Mouse (Mus musculus) brain, adult 2 months (tissue): ENCODE data around the gene Tyrobp.

Experiments used
- DNase-seq: peaks from one replicate; pipeline ENCODE4 v3.0.0; 2011; ENCODE audit warnings: low read depth, low spot score

The Tyrobp gene

GRCm38 (mm10) chr7:30413596-30413995 lies at the start of gene Tyrobp:
Gene Tyrobp (plus strand): TSS chr7:30413760.
- DNase-seq = no peak

- no peak for DNase-seq
Observed at GRCm38 (mm10) chr7:30367466-30367865, 46.1 kb upstream of the Tyrobp start.

- DNase-seq = peak; percentile 99
Observed at GRCm38 (mm10) chr7:30373501-30373962, 40.0 kb upstream of the Tyrobp start.

- DNase-seq = no peak
Observed at GRCm38 (mm10) chr7:30380061-30380460, 33.5 kb upstream of the Tyrobp start.

- no peak for DNase-seq
Observed at GRCm38 (mm10) chr7:30384106-30384505, 29.5 kb upstream of the Tyrobp start.

GRCm38 (mm10) chr7:30392746-30393520 lies 20.6 kb upstream of the Tyrobp start:
- DNase-seq = no peak

- DNase-seq = peak; percentile 24
Observed at GRCm38 (mm10) chr7:30393631-30394030, 19.9 kb upstream of the Tyrobp start.

GRCm38 (mm10) chr7:30394379-30394778 lies 19.2 kb upstream of the Tyrobp start:
- peak; percentile 40 for DNase-seq

GRCm38 (mm10) chr7:30394871-30395270 lies 18.7 kb upstream of the Tyrobp start:
- DNase-seq = peak; percentile 26

- DNase-seq = peak; percentile 33
Observed at GRCm38 (mm10) chr7:30399671-30400070, 13.9 kb upstream of the Tyrobp start.

- no peak for DNase-seq
Observed at GRCm38 (mm10) chr7:30402343-30402742, 11.2 kb upstream of the Tyrobp start.

- no peak for DNase-seq
Observed at GRCm38 (mm10) chr7:30408639-30409038, 4.9 kb upstream of the Tyrobp start.

GRCm38 (mm10) chr7:30409789-30410188 lies 3.8 kb upstream of the Tyrobp start:
- no peak for DNase-seq

GRCm38 (mm10) chr7:30411023-30411422 lies 2.5 kb upstream of the Tyrobp start:
- no peak for DNase-seq

- peak; percentile 41 for DNase-seq
Observed at GRCm38 (mm10) chr7:30412735-30413147, 819 bp upstream of the Tyrobp start.

- no peak for DNase-seq
Observed at GRCm38 (mm10) chr7:30417856-30418255, 4.3 kb downstream of the Tyrobp start.

- peak; percentile 34 for DNase-seq
Observed at GRCm38 (mm10) chr7:30419561-30420499, 6.3 kb downstream of the Tyrobp start, which contains the start of gene Hcst. Gene Hcst (minus strand): TSS chr7:30419854.

GRCm38 (mm10) chr7:30420673-30421072 lies 7.1 kb downstream of the Tyrobp start:
- DNase-seq = no peak

- DNase-seq = peak; percentile 68
Observed at GRCm38 (mm10) chr7:30421175-30421889, 7.8 kb downstream of the Tyrobp start, which contains the start of gene Nfkbid. Gene Nfkbid (plus strand): TSS chr7:30421732.

- DNase-seq = peak; percentile 97
Observed at GRCm38 (mm10) chr7:30421890-30422435, 8.4 kb downstream of the Tyrobp start.

- no peak for DNase-seq
Observed at GRCm38 (mm10) chr7:30422560-30422959, 9.0 kb downstream of the Tyrobp start.
